Mouse (Mus musculus): Measurements from ENCODE around the gene Ccdc51.
"Not testable (repeated sequence)": the region's sequence is repeated elsewhere in the genome, so short reads cannot be mapped to it uniquely, and the experiment has no call there.

The Ccdc51 gene

GRCm38 (mm10) chr9:109119571-109119970 is 37.3 kb downstream of the Ccdc51 start:
- in situ Hi-C loops (cut with MseI, MboI) = no loop called here

- in situ Hi-C loops (cut with MseI, MboI) = loop anchor here (5.0 to 10.0 kb wide), 2 partner anchors 34 to 116 kb away; no protein-coding TSS in a partner anchor
Measured at GRCm38 (mm10) chr9:109120956-109121355, 38.7 kb downstream of the Ccdc51 start.

- in situ Hi-C loops (cut with MseI, MboI) = loop anchor here (5.0 to 10.0 kb wide), 2 partner anchors 35 to 118 kb away; no protein-coding TSS in a partner anchor
Measured at GRCm38 (mm10) chr9:109122553-109123085, 40.3 kb downstream of the Ccdc51 start.

- in situ Hi-C loops (cut with MseI, MboI) = loop anchor here (5.0 to 10.0 kb wide), 2 partner anchors 36 to 118 kb away; no protein-coding TSS in a partner anchor
Measured at GRCm38 (mm10) chr9:109123266-109123665, 41.0 kb downstream of the Ccdc51 start.

GRCm38 (mm10) chr9:109124164-109124563 is 41.9 kb downstream of the Ccdc51 start:
- in situ Hi-C loops (cut with MseI, MboI) = loop anchor here (5.0 to 10.0 kb wide), 2 partner anchors 37 to 119 kb away; no protein-coding TSS in a partner anchor

- in situ Hi-C loops (cut with MseI, MboI) = loop anchor here (10.0 kb wide), 1 partner anchor 120 kb away; no protein-coding TSS in a partner anchor
Measured at GRCm38 (mm10) chr9:109125043-109125442, 42.8 kb downstream of the Ccdc51 start.

- in situ Hi-C loops (cut with MseI, MboI) = loop anchor here (10.0 kb wide), 1 partner anchor 121 kb away; no protein-coding TSS in a partner anchor
Measured at GRCm38 (mm10) chr9:109125481-109125880, 43.2 kb downstream of the Ccdc51 start.

GRCm38 (mm10) chr9:109127076-109127475 is 44.8 kb downstream of the Ccdc51 start:
- in situ Hi-C loops (cut with MseI, MboI) = loop anchor here (10.0 kb wide), 1 partner anchor 122 kb away; no protein-coding TSS in a partner anchor

GRCm38 (mm10) chr9:109128211-109128610 is 45.9 kb downstream of the Ccdc51 start:
- in situ Hi-C loops (cut with MseI, MboI) = loop anchor here (10.0 kb wide), 1 partner anchor 123 kb away; no protein-coding TSS in a partner anchor

- in situ Hi-C loops (cut with MseI, MboI) = no loop called here
Measured at GRCm38 (mm10) chr9:109130076-109130475, 47.8 kb downstream of the Ccdc51 start.

- in situ Hi-C loops (cut with MseI, MboI) = not testable (repeated sequence)
Measured at GRCm38 (mm10) chr9:109140414-109140813, 58.1 kb downstream of the Ccdc51 start.
